Mouse (Mus musculus) limb, embryonic 15.5 days (tissue): ENCODE results near the gene Auh. TPM values are rescaled to one million over a fixed set of nuclear protein-coding genes. Genes with fewer than 3 reads are reported as not detected.

Experiments used
- ATAC-seq: fragments of 200-750 bp; cut with Nextera tagmentation; 2 replicates; pipeline ENCODE4 v1.8.0; 2017; ENCODE audit warnings: low read depth, moderate TSS enrichment; ENCODE audit not compliant: insufficient number of reproducible peaks, low FRiP score, low TSS enrichment
- H3K27ac ChIP-seq: fragments of 300-500 bp; sonication (generic); 2 replicates; pipeline ENCODE4 v1.5.1; 2015; ENCODE audit warnings: moderate library complexity, mild to moderate bottlenecking, inconsistent platforms
- H3K27me3 ChIP-seq: fragments of 300-500 bp; sonication (generic); 2 replicates; pipeline ENCODE4 v1.6.1; 2015; ENCODE audit warnings: inconsistent platforms
- H3K36me3 ChIP-seq: fragments of 300-500 bp; sonication (generic); 2 replicates; pipeline ENCODE4 v1.6.1; 2015; ENCODE audit warnings: inconsistent platforms
- H3K4me1 ChIP-seq: fragments of 300-500 bp; sonication (generic); 2 replicates; pipeline ENCODE4 v1.6.1; 2015; ENCODE audit warnings: inconsistent platforms
- H3K4me2 ChIP-seq: fragments of 300-500 bp; sonication (generic); 2 replicates; pipeline ENCODE4 v1.6.1; 2015; ENCODE audit warnings: mild to moderate bottlenecking, inconsistent platforms
- H3K4me3 ChIP-seq: fragments of 300-500 bp; sonication (generic); 2 replicates; pipeline ENCODE4 v1.5.1; 2015; ENCODE audit warnings: mild to moderate bottlenecking, inconsistent platforms
- H3K9ac ChIP-seq: fragments of 300-500 bp; sonication (generic); 2 replicates; pipeline ENCODE4 v1.6.1; 2015; ENCODE audit warnings: inconsistent platforms
- H3K9me3 ChIP-seq: fragments of 300-500 bp; sonication (generic); 2 replicates; pipeline ENCODE4 v1.6.1; 2016; ENCODE audit warnings: inconsistent platforms
- WGBS: fragments of 180-500 bp; shearing (Covaris S2); methylation state at CpG from one replicate; pipeline ENCODE4 v1.1.7; 2015; 5-methylcytosine and 5-hydroxymethylcytosine counted together
- polyA plus RNA-seq: library from polyadenylated mRNA; unstranded; fragments of >200 nt; fragmentation: Nextera tagmentation; extraction: Ambion mirVana; gene quantifications from 2 replicates; pipeline ENCODE4 v1.2.1, GENCODE M21; 2015

The Auh gene
- polyA plus RNA-seq, 1 experiment from 2014 or later = 39.6 TPM

DNA sequence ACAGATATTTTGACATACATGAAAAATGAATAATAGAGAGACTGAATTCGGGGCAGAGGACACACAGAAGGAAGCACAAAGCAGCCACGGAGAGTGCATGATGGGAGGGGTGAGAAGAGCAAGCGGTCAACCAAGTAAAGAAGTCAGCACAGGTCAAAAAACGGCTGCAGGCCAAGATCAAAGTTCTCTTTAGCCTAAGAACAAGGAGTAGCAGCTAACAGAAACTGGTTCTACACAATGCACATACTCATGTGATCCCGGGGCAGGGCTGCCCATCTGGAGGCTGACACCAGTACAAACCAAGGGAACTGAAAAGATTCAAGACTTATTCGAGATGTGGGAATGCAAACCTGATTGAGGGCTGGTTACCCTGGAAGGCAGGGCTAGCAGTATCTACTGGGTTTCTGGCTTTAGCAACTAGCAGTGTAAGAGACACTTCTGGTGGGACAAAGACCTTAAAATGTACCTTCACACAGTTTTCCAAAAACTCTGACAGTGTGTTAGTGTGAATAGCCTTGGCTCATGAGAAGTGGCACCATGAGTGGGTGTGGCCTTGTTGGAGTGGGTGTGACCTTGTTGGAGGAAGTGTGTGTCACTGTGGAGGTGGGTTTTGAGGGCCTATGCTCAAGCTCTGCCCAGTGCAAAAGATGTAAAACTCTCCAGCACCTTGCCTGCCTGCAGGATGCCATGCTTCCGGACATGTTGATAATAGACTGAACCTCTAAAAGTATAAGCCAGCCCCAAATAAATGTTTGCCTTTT is 8.2 kb downstream of the Auh start:
- H3K27me3 ChIP-seq = no peaks in the 10 kb centered on the region
- H3K4me1 ChIP-seq = peaks cover 4% of the 10 kb centered on the region; the same call in 1 of the 2 replicates
- no peak overlapping the region for H3K4me3 ChIP-seq
- ATAC-seq = no peak
- peaks cover 7% of the 10 kb centered on the region; the same call in 1 of the 2 replicates for H3K36me3 ChIP-seq
- H3K4me2 ChIP-seq = no peak overlapping the region
- no peak overlapping the region for H3K27ac ChIP-seq
- no peak overlapping the region for H3K9ac ChIP-seq
- 82% methylated on average over 7 of the region's 7 CpGs for WGBS
- H3K9me3 ChIP-seq = no peaks in the 10 kb centered on the region

DNA sequence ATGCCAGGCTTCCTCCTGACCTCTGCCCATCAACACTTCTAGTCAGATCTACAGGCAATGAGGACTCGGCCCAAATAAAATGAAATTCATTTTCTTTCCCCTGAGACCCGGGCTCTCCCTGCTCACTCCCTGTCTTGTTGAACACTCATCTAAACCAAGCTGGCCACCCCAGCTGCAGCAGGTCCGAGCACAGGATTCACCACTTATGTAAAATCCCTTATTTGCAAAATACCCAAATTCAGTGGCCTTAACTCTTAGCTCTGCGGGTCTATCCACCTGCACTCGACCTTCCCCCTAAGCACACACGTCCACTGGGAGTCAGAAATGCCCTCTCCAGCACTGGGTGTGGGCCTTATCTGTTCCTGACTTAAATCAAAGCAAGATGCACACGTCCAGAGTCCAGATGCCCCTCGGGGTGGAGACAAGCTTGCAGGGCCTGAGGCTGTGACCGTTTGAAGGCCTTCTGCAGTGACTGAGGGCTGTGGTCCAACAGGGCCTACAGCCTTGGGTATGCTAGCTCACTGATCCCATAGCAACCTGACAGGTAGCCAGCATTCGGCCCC is 9.6 kb downstream of the Auh start:
- ATAC-seq = no peak
- peaks cover 4% of the 10 kb centered on the region; the same call in 1 of the 2 replicates for H3K4me1 ChIP-seq
- H3K27ac ChIP-seq = no peak overlapping the region
- no peaks in the 10 kb centered on the region for H3K9me3 ChIP-seq
- 73% methylated on average over 10 of the region's 10 CpGs for WGBS
- H3K9ac ChIP-seq = no peak overlapping the region
- no peak overlapping the region for H3K4me2 ChIP-seq
- no peaks in the 10 kb centered on the region for H3K27me3 ChIP-seq
- H3K4me3 ChIP-seq = no peak overlapping the region
- peaks cover 7% of the 10 kb centered on the region; the same call in 1 of the 2 replicates for H3K36me3 ChIP-seq

DNA sequence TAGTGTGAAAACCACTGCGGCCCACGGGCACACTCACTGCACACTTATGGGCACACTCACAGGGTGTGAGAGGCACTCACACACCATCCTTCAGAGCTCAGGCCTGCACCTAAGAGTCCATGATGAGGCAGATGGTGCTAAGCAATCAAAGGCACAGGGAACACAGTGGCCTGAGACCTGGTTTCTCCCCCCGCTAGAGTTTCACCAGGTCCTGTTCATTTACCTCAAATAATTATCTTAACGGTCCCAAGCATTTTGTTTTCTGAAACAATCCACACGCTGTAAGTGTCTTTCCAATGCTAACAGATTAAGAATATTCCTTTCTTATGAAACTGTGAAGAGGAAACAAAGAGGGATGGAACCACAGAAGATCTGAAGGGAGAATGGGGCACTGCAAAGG is 11.1 kb downstream of the Auh start:
- Histone ChIP-seq H3K9ac (no peak overlapping the region), H3K27ac (no peak overlapping the region), H3K27me3 (no peaks in the 10 kb centered on the region), H3K4me2 (no peak overlapping the region), H3K9me3 (no peaks in the 10 kb centered on the region), H3K4me3 (no peak overlapping the region), H3K36me3 (peaks cover 7% of the 10 kb centered on the region; the same call in 1 of the 2 replicates), H3K4me1 (peaks cover 4% of the 10 kb centered on the region; the same call in 1 of the 2 replicates)
- WGBS = 77% methylated on average over 5 of the region's 5 CpGs
- ATAC-seq = no peak

DNA sequence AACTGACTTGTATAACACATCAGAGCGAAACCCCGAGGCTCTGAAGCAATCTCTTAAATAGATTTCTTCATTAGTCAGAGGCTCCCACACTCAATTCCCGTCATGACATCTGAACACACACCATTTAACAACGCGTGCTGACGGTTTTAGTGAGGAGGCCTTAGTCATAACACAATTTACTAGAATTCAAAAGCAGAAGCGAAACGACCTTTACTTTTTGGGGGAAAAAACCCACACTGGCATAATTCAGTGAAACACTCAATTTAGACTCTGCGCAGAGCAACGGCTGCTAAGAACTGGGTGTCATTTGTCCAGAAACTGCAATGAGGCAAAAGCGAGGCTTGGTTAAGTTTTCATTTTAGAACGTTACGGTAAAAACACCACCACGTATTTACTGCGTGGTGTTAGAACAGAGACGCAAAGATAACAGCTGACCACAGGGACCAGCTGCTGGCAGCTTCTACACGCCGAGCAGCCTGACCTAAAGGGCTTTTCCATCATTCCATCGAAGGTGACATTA is 14.8 kb downstream of the Auh start:
- no peaks in the 10 kb centered on the region for H3K27me3 ChIP-seq
- H3K36me3 ChIP-seq = peaks cover 24% of the 10 kb centered on the region
- H3K4me3 ChIP-seq = no peak overlapping the region
- ATAC-seq = no peak
- H3K9ac ChIP-seq = no peak overlapping the region
- 42% methylated on average over 19 of the region's 19 CpGs for WGBS
- peaks cover 4% of the 10 kb centered on the region; the same call in 1 of the 2 replicates for H3K4me1 ChIP-seq
- no peak overlapping the region for H3K27ac ChIP-seq
- no peak overlapping the region for H3K4me2 ChIP-seq
- H3K9me3 ChIP-seq = no peaks in the 10 kb centered on the region

DNA sequence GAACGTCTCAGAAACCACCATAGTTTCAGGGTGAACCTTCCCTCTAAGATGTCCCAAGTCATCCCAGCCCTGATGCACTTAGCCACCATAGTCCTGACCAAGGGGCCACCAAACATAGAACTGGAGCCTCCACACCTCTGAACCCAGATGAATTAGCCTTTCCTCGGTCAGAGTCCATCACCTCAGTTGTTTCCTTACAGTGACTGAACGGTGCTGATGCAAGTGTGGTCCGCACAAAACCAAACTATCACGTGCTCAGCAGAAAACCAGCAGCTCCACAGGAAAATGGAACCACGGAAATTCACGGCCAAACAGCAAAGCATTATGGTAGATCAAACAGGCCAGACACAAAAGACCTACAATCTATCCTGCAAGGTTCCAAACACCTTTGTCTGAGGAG is 15.6 kb downstream of the Auh start:
- ATAC-seq = no peak
- Histone ChIP-seq H3K4me2 (no peak overlapping the region), H3K36me3 (peaks cover 26% of the 10 kb centered on the region), H3K4me1 (peaks cover 4% of the 10 kb centered on the region; the same call in 1 of the 2 replicates), H3K27ac (no peak overlapping the region), H3K9me3 (no peaks in the 10 kb centered on the region), H3K4me3 (no peak overlapping the region), H3K9ac (no peak overlapping the region), H3K27me3 (no peaks in the 10 kb centered on the region)
- WGBS = 69% methylated on average over 7 of the region's 7 CpGs

DNA sequence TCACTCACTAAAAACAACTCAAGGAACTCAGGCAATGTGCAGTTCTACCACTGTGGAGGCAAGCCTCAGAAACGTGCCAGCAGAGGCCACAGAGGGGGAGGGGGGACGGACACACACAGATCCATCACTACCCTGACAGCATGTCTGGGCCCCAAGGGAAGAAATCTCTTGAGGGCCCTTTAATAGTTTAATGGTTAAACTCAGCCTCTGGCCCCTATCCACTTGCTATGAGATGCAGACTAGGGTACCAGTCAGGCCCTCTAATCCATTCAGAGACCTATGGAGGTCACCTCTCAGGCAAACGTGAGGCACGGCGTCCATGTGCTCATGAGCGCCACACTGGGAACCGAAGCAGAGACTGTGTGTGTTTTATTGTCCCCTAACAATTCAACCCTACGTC is 17.0 kb downstream of the Auh start:
- H3K4me3 ChIP-seq = no peak overlapping the region
- H3K27me3 ChIP-seq = no peaks in the 10 kb centered on the region
- no peak overlapping the region for H3K27ac ChIP-seq
- no peak for ATAC-seq
- H3K4me2 ChIP-seq = no peak overlapping the region
- peaks cover 2% of the 10 kb centered on the region; the same call in 1 of the 2 replicates for H3K4me1 ChIP-seq
- 64% methylated on average over 8 of the region's 8 CpGs for WGBS
- H3K36me3 ChIP-seq = peaks cover 31% of the 10 kb centered on the region
- no peak overlapping the region for H3K9ac ChIP-seq
- H3K9me3 ChIP-seq = no peaks in the 10 kb centered on the region

DNA sequence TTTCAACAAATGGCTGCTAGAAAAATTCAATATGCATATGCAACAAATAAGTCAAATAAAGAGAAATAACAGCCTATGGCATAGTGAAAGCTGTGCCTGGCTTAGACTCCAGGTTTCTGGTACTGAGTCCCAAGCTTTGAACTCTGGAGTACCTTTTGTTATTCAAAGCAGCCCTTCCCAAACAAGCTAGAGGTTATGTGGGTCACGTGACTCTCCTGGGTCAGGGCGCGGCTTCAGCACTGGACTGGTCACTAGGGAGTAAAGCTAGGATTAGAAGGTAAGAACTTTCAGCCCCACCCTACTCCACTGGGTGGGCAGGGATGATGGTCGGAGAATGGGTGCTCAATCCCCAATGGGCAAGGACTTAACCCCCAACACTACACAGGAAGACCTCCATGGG is 18.2 kb downstream of the Auh start:
- H3K27me3 ChIP-seq = no peaks in the 10 kb centered on the region

DNA sequence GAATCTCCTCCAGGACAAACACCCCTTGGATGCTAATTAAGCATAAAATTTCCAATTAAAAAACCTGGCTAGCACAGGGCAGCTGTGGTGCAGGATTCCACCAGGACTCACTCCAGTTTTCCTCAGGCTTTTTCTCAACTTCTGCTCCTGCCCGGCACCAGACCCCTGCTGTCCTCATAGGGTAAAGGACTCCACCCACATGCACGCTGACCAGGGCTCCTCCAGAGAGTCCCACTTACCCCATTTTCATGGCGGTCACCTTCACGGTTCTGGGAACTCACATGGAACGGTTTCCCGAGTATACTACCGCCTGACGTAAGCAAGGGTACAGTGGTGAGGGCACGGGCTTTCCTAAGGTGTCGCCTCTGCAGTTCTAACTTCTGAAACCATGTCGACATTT is 23.2 kb downstream of the Auh start:
- H3K36me3 ChIP-seq = peaks cover 32% of the 10 kb centered on the region
- H3K9me3 ChIP-seq = no peaks in the 10 kb centered on the region
- no peak for ATAC-seq
- no peak overlapping the region for H3K4me3 ChIP-seq
- WGBS = 79% methylated on average over 11 of the region's 11 CpGs
- H3K27ac ChIP-seq = no peak overlapping the region
- H3K4me1 ChIP-seq = peaks cover 30% of the 10 kb centered on the region
- no peak overlapping the region for H3K9ac ChIP-seq
- no peak overlapping the region for H3K4me2 ChIP-seq
- H3K27me3 ChIP-seq = no peaks in the 10 kb centered on the region

More for the DNA sequence above, 18.2 kb downstream of the Auh start:
- Histone ChIP-seq H3K27ac (no peak overlapping the region), H3K9me3 (no peaks in the 10 kb centered on the region), H3K36me3 (peaks cover 39% of the 10 kb centered on the region), H3K4me2 (no peak overlapping the region), H3K4me3 (no peak overlapping the region), H3K4me1 (no peaks in the 10 kb centered on the region), H3K9ac (no peak overlapping the region)
- ATAC-seq = no peak
- WGBS = 84% methylated on average over 4 of the region's 4 CpGs

DNA sequence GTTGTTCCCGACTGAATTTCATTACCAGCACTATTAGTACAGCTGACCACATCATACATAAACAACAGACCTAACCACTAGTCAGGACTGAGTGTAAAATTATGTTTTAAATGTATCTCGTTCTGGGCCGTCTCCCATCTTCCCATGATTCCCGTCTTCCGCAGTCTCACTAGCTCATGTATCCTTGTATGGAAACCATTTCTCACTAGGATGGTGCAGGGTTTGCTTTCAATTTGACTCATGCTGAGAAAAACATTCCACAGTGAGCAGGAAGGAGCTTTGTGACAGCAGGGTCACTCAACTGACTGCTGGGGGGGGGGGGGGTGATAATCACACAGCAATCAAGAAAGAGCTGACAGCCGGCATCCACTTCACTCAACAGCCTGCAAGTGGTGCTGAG is 25.3 kb downstream of the Auh start:
- H3K27me3 ChIP-seq = no peaks in the 10 kb centered on the region
- peaks cover 21% of the 10 kb centered on the region for H3K36me3 ChIP-seq
- peak overlapping the region; percentile 33; the same call in 1 of the 2 replicates for H3K27ac ChIP-seq
- peak; percentile 21; the same call in 1 of the 2 replicates for ATAC-seq
- no peak overlapping the region for H3K4me3 ChIP-seq
- 22% methylated on average over 6 of the region's 6 CpGs for WGBS
- no peak overlapping the region for H3K4me2 ChIP-seq
- peaks cover 30% of the 10 kb centered on the region for H3K4me1 ChIP-seq
- H3K9ac ChIP-seq = no peak overlapping the region
- H3K9me3 ChIP-seq = no peaks in the 10 kb centered on the region

DNA sequence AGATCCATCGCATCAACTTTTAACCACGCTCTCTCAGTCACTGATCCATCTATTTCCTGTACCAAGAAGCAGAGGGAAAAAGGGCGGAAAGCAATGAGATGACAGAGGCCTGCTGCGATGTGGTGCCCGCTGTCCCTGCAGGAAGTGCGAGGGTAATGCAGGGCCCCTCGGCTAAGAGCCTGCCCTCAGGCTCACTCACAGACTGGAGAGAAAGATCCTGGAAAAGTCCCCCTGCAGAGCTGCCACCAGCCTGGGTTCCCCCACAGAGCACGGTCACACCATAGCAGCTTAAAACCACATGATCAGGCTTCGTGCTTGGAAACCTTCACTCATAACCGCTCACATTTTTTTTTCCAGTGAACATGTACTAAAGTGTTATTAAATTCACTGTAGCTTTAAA is 25.7 kb downstream of the Auh start:
- Histone ChIP-seq H3K4me1 (peaks cover 30% of the 10 kb centered on the region), H3K4me2 (0 out of 2 replicates have a peak overlapping the region, but pooled peaks have one; percentile 7), H3K9ac (no peak overlapping the region), H3K36me3 (peaks cover 18% of the 10 kb centered on the region), H3K4me3 (no peak overlapping the region), H3K27me3 (no peaks in the 10 kb centered on the region), H3K9me3 (no peaks in the 10 kb centered on the region), H3K27ac (peak overlapping the region; percentile 75)
- ATAC-seq = peak; percentile 22; the same call in 1 of the 2 replicates
- 24% methylated on average over 10 of the region's 10 CpGs for WGBS

DNA sequence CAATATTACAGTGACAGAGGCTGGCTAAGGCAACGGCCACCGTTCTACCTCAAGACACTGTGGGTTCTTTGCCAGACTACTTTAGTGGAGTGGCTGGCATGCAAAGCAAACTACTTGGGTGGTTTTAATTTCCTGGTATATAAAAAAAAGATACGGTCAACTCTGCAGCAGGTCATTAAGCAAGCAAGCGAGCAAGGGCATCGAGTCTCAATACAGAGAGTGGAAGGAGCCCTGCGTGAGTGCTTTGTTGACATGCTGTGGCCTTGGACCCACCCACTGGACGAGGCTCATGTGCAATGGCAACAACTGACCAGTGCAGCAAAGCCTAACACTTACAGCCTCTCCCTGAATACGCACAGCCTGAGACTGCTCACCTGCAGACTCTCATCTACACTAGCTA is 27.0 kb downstream of the Auh start:
- H3K27ac ChIP-seq = no peak overlapping the region
- 43% methylated on average over 8 of the region's 8 CpGs for WGBS
- peaks cover 30% of the 10 kb centered on the region for H3K4me1 ChIP-seq
- H3K4me2 ChIP-seq = no peak overlapping the region
- H3K9ac ChIP-seq = no peak overlapping the region
- no peak for ATAC-seq
- H3K4me3 ChIP-seq = no peak overlapping the region
- H3K9me3 ChIP-seq = no peaks in the 10 kb centered on the region
- H3K36me3 ChIP-seq = peaks cover 11% of the 10 kb centered on the region; the same call in 1 of the 2 replicates
- no peaks in the 10 kb centered on the region for H3K27me3 ChIP-seq

DNA sequence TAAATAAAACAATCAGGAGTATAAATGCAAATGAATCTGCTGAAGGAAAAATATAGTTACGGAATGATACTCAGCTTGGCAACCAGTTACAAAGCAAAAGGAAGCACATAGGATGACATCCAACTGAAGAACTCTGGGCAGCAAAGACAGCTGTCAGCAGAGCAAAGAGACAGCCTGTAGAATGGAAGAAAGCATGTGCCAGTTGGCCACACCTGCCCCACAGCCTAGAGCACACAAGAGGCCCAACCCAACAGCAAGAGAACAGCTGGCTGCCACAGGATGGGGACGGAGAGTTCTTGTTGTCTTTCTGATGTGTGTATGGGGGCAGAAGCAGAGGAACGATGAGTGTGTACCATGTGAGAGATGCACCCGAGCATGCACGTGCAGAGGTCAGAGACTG is 29.8 kb downstream of the Auh start:
- ATAC-seq = no peak
- 82% methylated on average over 5 of the region's 5 CpGs for WGBS

More for the DNA sequence above, 29.8 kb downstream of the Auh start:
- H3K4me3 ChIP-seq = no peak overlapping the region
- H3K27ac ChIP-seq = no peak overlapping the region
- no peak overlapping the region for H3K4me2 ChIP-seq
- H3K27me3 ChIP-seq = no peaks in the 10 kb centered on the region
- no peaks in the 10 kb centered on the region for H3K9me3 ChIP-seq
- H3K36me3 ChIP-seq = peaks cover 9% of the 10 kb centered on the region
- H3K4me1 ChIP-seq = peaks cover 26% of the 10 kb centered on the region
- H3K9ac ChIP-seq = no peak overlapping the region
